14 mouse cellular contexts compared by ENCODE assay signal in genomic region chr2:132732940-132733339, GRCm38 (mm10). TPM values are rescaled to one million over a fixed set of nuclear protein-coding genes. Genes with fewer than 3 reads are reported as not detected.
"Had no signal": no experiment of that assay in that cellular context is flagged by ENCODE, and none has a peak within 500 bp of the region (broad histone marks: within the 10 kb centered on the region; RNA-seq: fewer than 3 reads in every experiment).

No protein-coding gene starts in this region.

- H3K4me3 ChIP-seq: intestine, embryonic 15.5 days; limb, embryonic 10.5 days; liver, embryonic 13.5 days; lung, embryonic 15.5 days; megakaryocyte, embryonic 14.5 days; midbrain, embryonic 15.5 days; neural tube, embryonic 12.5 days had no signal

- H3K27ac ChIP-seq: intestine, embryonic 15.5 days; limb, embryonic 10.5 days; liver, embryonic 13.5 days; lung, embryonic 15.5 days; macrophage; midbrain, embryonic 15.5 days; neural tube, embryonic 12.5 days had no signal

- DNase-seq: liver, embryonic 13.5 days; liver, postnatal 0 days; lung, postnatal 14 days; thymus, adult 18-20 months; thymus, postnatal 14 days had no signal

RNA-seq across cellular contexts. Expression of gene Chgb, which starts 48.1 kb away (rescaled TPM):
- total RNA-seq: monocyte, adult 5-6 weeks; neutrophil, adult 5-6 weeks had no signal
